Mouse (Mus musculus): ENCODE measurements around the gene Tor1aip1. TPM values are rescaled to one million over a fixed set of nuclear protein-coding genes. Genes with fewer than 3 reads are reported as not detected.
A peak's percentile ranks its signal among the peaks of the same experiment; 100 is the strongest.

The Tor1aip1 gene
- polyA plus RNA-seq (2015; fragmentation: Nextera tagmentation; extraction: Ambion mirVana): 41.4 and 45.8 TPM in 2 replicates

DNA sequence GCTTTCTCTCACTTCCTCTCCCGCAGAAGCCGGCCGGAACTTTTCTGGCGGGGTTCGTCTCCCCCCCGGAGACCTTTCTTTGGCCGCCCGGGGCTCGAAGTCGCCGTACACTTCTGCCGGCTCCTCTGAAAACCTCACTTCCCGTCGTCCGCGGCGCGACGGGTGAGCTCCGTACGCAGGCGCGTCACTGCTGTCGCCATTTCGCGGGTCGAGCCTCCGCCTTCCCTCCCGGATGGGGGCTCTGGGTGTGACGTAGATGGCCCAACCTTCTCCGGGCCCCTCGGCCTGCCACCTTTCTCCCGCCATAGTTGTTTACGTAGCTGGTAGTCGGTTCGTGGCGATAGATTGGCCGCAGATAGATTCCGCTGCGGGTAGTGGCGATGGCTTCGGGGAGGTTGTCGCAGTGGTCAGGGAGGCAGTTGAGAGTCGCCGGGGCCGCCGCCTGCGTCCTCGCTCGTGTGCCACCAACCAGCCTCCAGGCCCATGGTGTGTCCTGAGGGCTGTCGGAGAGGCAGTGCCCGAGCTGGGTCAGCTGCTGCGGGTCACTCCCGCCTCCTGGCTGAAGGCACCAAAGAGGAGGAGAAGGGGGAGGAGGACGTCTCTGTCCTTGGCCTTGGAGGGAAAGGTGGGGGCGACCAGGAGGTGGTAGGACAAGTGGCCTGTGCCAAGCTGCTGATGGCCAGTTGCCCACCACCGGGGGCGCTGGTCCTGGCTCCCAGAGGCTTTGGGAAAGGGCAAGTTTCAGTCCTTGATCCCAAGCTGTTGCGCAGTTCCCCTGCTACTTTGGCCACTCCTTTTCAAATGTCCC, at the start of gene Tor1aip1:
Tor1aip1 (minus strand) TSS at position 551 of the 808 bp plus-strand sequence.
- ATAC-seq (replicated peaks; ENCODE audit: low FRiP score): peak; percentile 95
- peaks cover 23% of the 10 kb centered on the region; the same call in 1 of the 2 replicates for H3K4me1 ChIP-seq
- H3K27ac ChIP-seq: peak within 1 kb of the TSS; percentile 99
- no peaks in the 10 kb centered on the region for H3K9me3 ChIP-seq (replicated peaks)
- peak within 1 kb of the TSS; percentile 69 for H3K9ac ChIP-seq
- H3K4me2 ChIP-seq: peak within 1 kb of the TSS; percentile 66
- peaks cover 29% of the 10 kb centered on the region for H3K36me3 ChIP-seq
- peak within 1 kb of the TSS; percentile 62 for H3K4me3 ChIP-seq (replicated peaks)
- no peaks in the 10 kb centered on the region for H3K27me3 ChIP-seq
- whole genome bisulfite sequencing: under 1% methylated on average over 59 of the region's 59 CpGs

DNA sequence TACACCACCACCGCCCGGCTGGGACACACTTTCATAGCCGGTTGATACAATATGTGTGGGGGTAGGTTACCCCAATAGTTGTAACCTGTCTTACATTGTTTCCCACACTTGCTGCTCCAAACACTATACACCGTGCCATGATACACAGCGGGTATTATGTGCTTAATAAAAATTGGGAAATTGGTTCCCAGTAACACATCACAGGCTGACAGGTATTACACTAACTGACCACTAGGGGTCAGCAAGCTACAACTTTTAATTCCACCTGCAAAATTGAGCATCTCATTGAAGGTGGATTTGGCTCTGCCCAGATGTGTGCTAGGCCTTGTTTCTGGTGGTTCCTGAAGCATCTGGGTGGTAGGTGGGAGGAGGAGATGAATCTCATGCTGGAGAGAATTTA, 49.5 kb upstream of the Tor1aip1 start:
- WGBS: 57% methylated on average over 5 of the region's 5 CpGs
- Histone ChIP-seq H3K9ac (no peak overlapping the region), H3K4me3 (replicated peaks) (no peak overlapping the region), H3K36me3 (no peaks in the 10 kb centered on the region), H3K27ac (no peak overlapping the region), H3K27me3 (peaks cover 20% of the 10 kb centered on the region), H3K9me3 (replicated peaks) (no peaks in the 10 kb centered on the region), H3K4me2 (no peak overlapping the region), H3K4me1 (0 out of 2 replicates have a peak, but pooled peaks cover 6% of the 10 kb centered on the region)
- ATAC-seq (replicated peaks; ENCODE audit: low FRiP score): no peak

DNA sequence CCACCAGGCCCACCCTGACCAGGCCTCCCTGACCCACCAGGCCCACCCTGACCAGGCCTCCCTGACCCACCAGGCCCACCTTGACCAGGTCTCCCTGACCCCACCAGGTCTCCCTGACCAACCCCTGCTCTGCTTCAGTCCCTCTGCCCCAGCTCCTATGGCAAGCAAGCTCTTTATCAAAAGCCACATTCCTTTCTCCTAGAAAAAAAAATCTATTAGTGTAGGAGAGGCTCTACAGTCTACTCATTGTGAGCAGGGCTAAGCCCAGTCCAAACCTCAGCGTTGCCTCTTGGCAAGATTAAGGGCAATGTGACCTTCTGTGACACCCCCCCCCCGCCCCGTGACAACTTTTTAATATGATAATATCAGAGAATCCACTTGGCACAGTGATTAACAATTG, 48.3 kb upstream of the Tor1aip1 start:
- WGBS: 75% methylated on average over 3 of the region's 3 CpGs
- no peaks in the 10 kb centered on the region for H3K9me3 ChIP-seq (replicated peaks)
- H3K4me3 ChIP-seq (replicated peaks): no peak overlapping the region
- no peaks in the 10 kb centered on the region for H3K4me1 ChIP-seq
- peaks cover 20% of the 10 kb centered on the region for H3K27me3 ChIP-seq
- H3K9ac ChIP-seq: no peak overlapping the region
- no peak overlapping the region for H3K4me2 ChIP-seq
- no peaks in the 10 kb centered on the region for H3K36me3 ChIP-seq
- H3K27ac ChIP-seq: no peak overlapping the region
- no peak for ATAC-seq (replicated peaks; ENCODE audit: low FRiP score)

DNA sequence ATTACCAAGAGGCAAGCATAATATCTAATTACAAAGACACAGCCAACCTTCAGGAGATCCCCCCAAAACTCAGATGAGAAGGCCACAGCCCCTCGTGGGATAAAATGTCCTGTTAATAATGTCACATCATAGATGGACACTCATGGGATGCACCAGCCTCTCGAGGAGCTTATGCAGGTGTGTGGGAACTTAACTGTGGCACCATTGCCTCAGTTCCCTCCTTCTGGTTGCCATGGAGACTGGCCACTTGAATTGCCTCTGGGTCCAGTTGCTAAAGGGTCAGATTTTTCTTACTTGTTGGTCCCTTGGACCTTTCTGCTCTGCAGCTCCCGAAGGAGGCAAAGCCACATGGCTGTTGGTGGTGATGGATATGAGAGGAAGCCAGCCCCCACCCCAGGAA, 41.4 kb upstream of the Tor1aip1 start:
- H3K9ac ChIP-seq: no peak overlapping the region
- H3K36me3 ChIP-seq: no peaks in the 10 kb centered on the region
- no peaks in the 10 kb centered on the region for H3K9me3 ChIP-seq (replicated peaks)
- H3K4me1 ChIP-seq: peaks cover 8% of the 10 kb centered on the region; the same call in 1 of the 2 replicates
- ATAC-seq (replicated peaks; ENCODE audit: low FRiP score): no peak
- H3K27me3 ChIP-seq: no peaks in the 10 kb centered on the region
- no peak overlapping the region for H3K27ac ChIP-seq
- no peak overlapping the region for H3K4me2 ChIP-seq
- H3K4me3 ChIP-seq (replicated peaks): no peak overlapping the region
- 51% methylated on average over 3 of the region's 3 CpGs for WGBS

DNA sequence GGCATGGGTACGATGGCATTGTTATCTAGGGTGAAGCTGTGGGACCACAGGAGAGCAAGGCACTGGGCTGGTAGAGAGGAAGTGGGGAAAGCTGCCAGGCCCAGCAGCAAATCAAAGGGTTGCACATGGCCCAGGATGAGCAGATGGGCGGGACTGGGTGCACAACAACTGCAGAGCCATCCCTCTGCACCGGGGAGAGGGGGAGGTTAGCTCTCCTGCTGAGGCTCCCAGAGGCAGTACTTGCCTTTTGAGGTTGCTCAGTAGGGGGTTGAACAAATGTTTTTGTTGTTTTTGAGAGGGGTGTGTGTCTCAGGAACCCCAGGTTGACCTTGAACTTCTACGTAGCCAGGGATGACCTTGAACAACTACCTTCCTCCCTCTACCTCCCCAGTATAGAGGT, 40.2 kb upstream of the Tor1aip1 start:
- H3K4me2 ChIP-seq: no peak overlapping the region
- no peaks in the 10 kb centered on the region for H3K27me3 ChIP-seq
- no peaks in the 10 kb centered on the region for H3K9me3 ChIP-seq (replicated peaks)
- H3K36me3 ChIP-seq: no peaks in the 10 kb centered on the region
- H3K4me3 ChIP-seq (replicated peaks): no peak overlapping the region
- ATAC-seq (replicated peaks; ENCODE audit: low FRiP score): no peak
- no peak overlapping the region for H3K27ac ChIP-seq
- no peak overlapping the region for H3K9ac ChIP-seq
- 53% methylated on average over 4 of the region's 4 CpGs for WGBS
- peaks cover 8% of the 10 kb centered on the region; the same call in 1 of the 2 replicates for H3K4me1 ChIP-seq

DNA sequence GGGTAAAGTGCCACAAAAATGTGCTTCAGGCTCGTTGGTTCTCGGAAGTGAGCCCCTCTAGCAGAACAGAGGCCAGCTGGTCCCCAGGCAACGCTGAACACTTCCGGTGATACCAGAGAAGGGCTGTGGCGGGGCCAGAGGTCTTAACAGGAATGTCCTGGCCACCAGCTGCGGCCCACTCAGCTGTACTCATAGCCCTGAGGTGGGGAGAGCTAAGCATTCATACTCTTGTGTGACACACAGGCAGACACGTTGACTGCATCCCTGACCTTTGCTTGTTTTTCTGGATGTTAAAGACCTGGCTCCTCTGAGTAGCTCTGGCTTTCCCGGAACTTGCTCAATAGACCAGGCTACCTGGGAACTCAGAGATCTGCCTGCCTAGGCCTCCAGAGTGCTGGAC, 38.3 kb upstream of the Tor1aip1 start:
- no peak overlapping the region for H3K9ac ChIP-seq
- WGBS: 31% methylated on average over 8 of the region's 8 CpGs

DNA sequence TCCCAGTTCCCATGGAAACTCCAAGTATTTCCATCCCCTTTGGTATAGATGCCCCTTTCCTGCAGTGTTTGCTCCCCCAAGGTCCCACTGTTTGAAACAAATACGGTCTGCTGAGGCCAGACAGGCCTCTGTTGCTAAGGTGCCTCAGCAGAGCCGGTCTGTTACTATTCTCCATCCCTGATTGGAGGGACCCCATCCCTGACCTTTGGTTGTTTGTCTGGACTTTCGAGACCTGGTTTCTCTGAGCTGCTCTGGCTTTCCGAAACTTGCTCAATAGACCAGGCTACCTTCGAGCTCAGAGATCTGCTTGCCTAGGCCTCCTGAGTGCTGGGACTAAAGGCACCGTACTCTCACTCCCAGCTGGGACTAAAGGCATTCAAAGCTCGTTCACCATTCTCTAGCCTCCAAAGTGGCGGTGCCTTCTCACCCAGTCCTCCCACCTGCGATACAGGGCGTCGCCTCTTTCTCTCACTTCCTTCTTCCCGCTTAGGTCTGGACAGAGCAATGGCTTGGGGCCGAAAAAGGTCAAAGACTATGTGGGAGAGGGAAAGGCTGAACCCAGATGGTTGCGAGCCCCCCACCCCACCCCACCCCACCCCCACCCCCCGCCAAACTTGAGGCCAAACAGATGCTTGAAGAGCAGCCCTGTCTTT, 37.0 kb upstream of the Tor1aip1 start:
- WGBS: 68% methylated on average over 15 of the region's 15 CpGs
- H3K4me2 ChIP-seq: no peak overlapping the region
- ATAC-seq (replicated peaks; ENCODE audit: low FRiP score): no peak

More for the DNA sequence above, 38.3 kb upstream of the Tor1aip1 start:
- Histone ChIP-seq H3K9me3 (replicated peaks) (no peaks in the 10 kb centered on the region), H3K4me1 (peaks cover 8% of the 10 kb centered on the region; the same call in 1 of the 2 replicates), H3K27me3 (no peaks in the 10 kb centered on the region), H3K36me3 (no peaks in the 10 kb centered on the region), H3K4me3 (replicated peaks) (no peak overlapping the region), H3K4me2 (no peak overlapping the region), H3K27ac (0 out of 2 replicates have a peak overlapping the region, but pooled peaks have one; percentile 48)
- peak; percentile 49; the same call in 1 of the 2 replicates for ATAC-seq (replicated peaks; ENCODE audit: low FRiP score)

DNA sequence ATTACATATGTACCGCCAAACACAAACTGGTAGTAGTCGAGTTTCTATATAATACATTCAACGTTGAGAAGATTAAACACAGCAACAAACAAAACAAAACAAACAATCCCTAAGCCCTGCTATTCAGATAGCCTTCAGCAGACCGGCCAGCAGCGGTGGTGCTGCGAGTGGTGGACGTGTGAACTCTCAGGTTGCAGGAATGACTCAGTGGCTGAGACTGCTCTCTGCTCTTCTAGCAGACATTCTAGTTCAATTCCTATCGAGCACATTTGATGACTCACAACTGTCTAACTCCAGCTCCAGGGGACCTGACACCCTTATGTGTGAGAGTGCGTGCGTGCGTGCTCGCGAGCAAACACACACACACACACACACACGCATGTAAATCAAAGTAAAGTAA, 33.8 kb upstream of the Tor1aip1 start:
- Histone ChIP-seq H3K4me3 (replicated peaks) (no peak overlapping the region), H3K9me3 (replicated peaks) (no peaks in the 10 kb centered on the region), H3K4me2 (no peak overlapping the region), H3K9ac (no peak overlapping the region), H3K27ac (no peak overlapping the region), H3K36me3 (peaks cover 27% of the 10 kb centered on the region), H3K27me3 (no peaks in the 10 kb centered on the region), H3K4me1 (peaks cover 8% of the 10 kb centered on the region; the same call in 1 of the 2 replicates)
- 81% methylated on average over 14 of the region's 14 CpGs for WGBS
- ATAC-seq (replicated peaks; ENCODE audit: low FRiP score): no peak

More for the DNA sequence above, 37.0 kb upstream of the Tor1aip1 start:
- Histone ChIP-seq H3K9ac (no peak overlapping the region), H3K27me3 (no peaks in the 10 kb centered on the region), H3K9me3 (replicated peaks) (no peaks in the 10 kb centered on the region), H3K36me3 (peaks cover 5% of the 10 kb centered on the region; the same call in 1 of the 2 replicates), H3K4me1 (peaks cover 8% of the 10 kb centered on the region; the same call in 1 of the 2 replicates), H3K27ac (no peak overlapping the region), H3K4me3 (replicated peaks) (no peak overlapping the region)

DNA sequence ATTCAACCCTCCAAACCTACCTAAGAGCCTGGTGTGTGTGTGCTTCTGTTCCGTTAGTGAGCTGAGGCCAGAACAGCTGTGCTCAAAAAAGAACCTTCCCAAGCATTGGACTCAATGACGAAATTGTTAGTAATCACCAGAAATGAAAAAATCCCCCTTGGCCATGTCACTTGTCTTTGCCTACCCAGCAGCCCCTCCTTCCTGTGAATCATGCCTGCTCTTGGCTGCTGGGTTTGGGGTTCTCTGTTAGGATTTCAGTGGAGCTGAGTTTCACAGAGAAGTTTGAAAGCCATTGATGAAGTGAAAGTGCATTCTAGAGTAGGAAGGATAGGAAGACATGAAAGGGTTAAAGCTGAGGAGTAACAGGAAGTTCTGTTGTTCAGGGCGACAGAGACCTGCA, 29.9 kb upstream of the Tor1aip1 start:
- Histone ChIP-seq H3K27ac (no peak overlapping the region), H3K9me3 (replicated peaks) (no peaks in the 10 kb centered on the region), H3K4me1 (no peaks in the 10 kb centered on the region), H3K4me3 (replicated peaks) (no peak overlapping the region), H3K4me2 (no peak overlapping the region), H3K36me3 (peaks cover 65% of the 10 kb centered on the region), H3K27me3 (no peaks in the 10 kb centered on the region), H3K9ac (no peak overlapping the region)
- no peak for ATAC-seq (replicated peaks; ENCODE audit: low FRiP score)
- WGBS: 64% methylated on average over 3 of the region's 3 CpGs

DNA sequence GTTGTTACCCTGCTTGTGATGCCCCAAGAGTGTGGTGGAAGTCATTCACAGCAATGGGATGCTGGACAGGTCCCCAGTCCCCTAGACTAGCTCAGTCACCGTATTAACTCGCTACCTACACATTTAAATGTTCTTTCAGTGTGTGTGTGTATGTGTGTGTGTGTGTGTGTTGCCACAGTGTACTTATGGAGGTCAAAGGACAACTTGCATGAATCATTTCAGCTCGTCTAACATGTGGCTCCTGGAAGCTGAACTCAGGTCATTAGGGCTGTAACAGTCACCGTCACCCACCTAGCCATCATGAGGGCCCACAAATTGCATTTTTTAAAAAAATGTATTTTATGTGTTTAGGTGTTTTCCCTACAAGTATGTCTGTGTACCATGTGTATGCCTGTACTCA, 25.9 kb upstream of the Tor1aip1 start:
- peaks cover 74% of the 10 kb centered on the region for H3K36me3 ChIP-seq

DNA sequence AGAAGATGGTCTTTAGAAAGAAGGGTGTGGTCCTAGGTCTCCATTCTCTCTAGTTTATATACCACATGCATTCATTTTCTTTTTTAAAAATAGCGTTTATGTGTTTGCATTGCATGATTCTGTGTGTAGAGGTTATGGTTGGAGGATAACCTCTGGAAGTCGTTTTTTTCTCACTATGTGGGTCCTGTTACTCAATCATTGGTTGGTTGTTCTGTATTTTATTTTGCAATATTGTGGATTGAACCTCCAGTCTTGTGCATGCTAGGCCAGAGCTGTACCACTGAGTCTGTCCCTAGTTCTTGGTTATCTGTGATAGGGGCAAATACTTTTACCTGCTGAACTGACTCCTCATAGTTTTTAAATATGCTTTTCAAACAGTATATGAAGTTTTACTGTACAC, 21.9 kb upstream of the Tor1aip1 start:
- no peak overlapping the region for H3K27ac ChIP-seq
- no peaks in the 10 kb centered on the region for H3K4me1 ChIP-seq
- ATAC-seq (replicated peaks; ENCODE audit: low FRiP score): no peak
- no peaks in the 10 kb centered on the region for H3K27me3 ChIP-seq
- H3K4me3 ChIP-seq (replicated peaks): no peak overlapping the region
- H3K9ac ChIP-seq: no peak overlapping the region
- peaks cover 74% of the 10 kb centered on the region for H3K36me3 ChIP-seq
- WGBS: 85% methylated on average over 2 of the region's 2 CpGs
- H3K4me2 ChIP-seq: no peak overlapping the region
- no peaks in the 10 kb centered on the region for H3K9me3 ChIP-seq (replicated peaks)

More for the DNA sequence above, 25.9 kb upstream of the Tor1aip1 start:
- Histone ChIP-seq H3K4me1 (no peaks in the 10 kb centered on the region), H3K9ac (no peak overlapping the region), H3K4me2 (no peak overlapping the region), H3K9me3 (replicated peaks) (no peaks in the 10 kb centered on the region), H3K27ac (no peak overlapping the region), H3K27me3 (no peaks in the 10 kb centered on the region), H3K4me3 (replicated peaks) (no peak overlapping the region)
- ATAC-seq (replicated peaks; ENCODE audit: low FRiP score): no peak
- 87% methylated on average over 4 of the region's 4 CpGs for WGBS

DNA sequence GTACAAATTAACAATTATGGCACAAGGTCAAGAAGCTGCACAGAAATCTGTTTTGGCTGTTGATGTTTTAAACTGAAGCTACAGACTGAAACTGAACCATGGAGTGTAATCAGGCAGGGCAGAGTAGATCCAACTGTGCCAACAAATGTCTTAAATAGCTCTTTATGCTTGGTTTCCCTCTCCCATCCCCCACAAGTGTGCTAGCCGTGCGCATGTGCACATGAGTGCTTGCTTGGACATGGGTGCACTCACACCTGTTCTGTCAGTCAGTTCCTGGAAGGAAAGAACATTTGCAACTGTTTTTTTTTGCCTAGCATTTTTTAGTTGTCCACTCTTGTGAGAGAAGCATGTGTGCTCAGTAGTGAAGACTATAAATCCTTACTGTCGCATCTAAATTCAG, 10.4 kb upstream of the Tor1aip1 start:
- no peaks in the 10 kb centered on the region for H3K27me3 ChIP-seq
- 70% methylated on average over 3 of the region's 3 CpGs for WGBS
- H3K9me3 ChIP-seq (replicated peaks): no peaks in the 10 kb centered on the region
- no peak overlapping the region for H3K4me2 ChIP-seq
- no peak overlapping the region for H3K9ac ChIP-seq
- H3K27ac ChIP-seq: 0 out of 2 replicates have a peak overlapping the region, but pooled peaks have one; percentile 32
- no peak for ATAC-seq (replicated peaks; ENCODE audit: low FRiP score)
- no peak overlapping the region for H3K4me3 ChIP-seq (replicated peaks)
- peaks cover 79% of the 10 kb centered on the region for H3K36me3 ChIP-seq
- H3K4me1 ChIP-seq: peaks cover 38% of the 10 kb centered on the region

All from kidney, embryonic 15.5 days (tissue).